Mouse (Mus musculus) liver, embryonic 14.5 days (tissue): ENCODE measurements at regions not wholly inside any gene's neighbourhood (a gene's known extent, or its start where the extent isn't known, plus 50 kb on each side); places are given as distances from the start of the nearest gene placed in this dataset.

Experiments used
- CTCF ChIP-seq: IDR thresholded peaks from 2 replicates; pipeline ENCODE4 v1.5.1; 2016; ENCODE audit warnings: antibody characterized with exemption, low read depth, control low read depth
- EP300 ChIP-seq: IDR thresholded peaks from 2 replicates; pipeline ENCODE4 v1.6.1; 2016; ENCODE audit warnings: antibody characterized with exemption, low read depth

DNA sequence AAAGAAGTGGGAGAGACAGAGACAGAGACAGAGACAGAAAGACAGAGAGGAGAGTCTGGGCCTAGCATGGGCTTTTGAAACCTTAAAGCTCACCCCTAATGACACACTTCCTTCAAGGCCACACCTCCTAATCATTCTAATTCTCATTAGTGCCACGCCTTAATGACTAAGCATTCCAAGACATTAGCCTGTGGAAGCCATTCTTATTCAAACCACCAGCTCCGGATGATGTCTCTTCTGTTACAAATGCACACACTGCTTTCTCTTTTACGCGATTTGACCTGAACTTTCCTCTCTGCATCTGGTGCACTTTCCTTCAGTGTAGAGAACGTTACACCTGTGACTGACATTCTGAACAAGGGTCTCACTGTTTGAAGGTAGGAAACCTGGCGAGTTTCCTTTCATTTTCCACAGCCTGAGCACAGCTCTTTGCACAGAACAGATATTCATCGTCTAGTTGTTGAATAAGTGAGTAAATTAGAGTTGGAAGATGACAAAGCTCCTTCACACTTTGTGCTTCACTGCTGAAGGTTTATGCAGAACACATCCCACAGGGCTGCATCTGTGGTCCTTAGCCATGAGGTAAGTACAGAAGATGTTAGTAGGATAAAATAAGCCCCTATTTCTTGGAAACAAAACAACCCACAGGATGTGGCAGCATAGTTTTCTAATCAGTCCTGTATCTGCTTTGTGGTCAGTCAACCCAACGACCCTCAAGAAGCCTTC, 116.8 kb downstream of the Faxc start:
- no peak for TF ChIP-seq CTCF
- no peak for TF ChIP-seq EP300
